Mouse (Mus musculus): ENCODE results near the gene Rab42. TPM values are rescaled to one million over a fixed set of nuclear protein-coding genes. Genes with fewer than 3 reads are reported as not detected.
A peak's percentile ranks its signal among the peaks of the same experiment; 100 is the strongest.

The Rab42 gene
- 1 to 10 TPM in 4 of 26 experiments, under 1 TPM in 1, not detected in 21; 0.97 to 2.7 (median 2.1) TPM for total RNA-seq (2018; cell fraction: chromatin; rRNA removed)
- 1 to 10 TPM in 13 of 26 experiments, under 1 TPM in 11, not detected in 2; 0.19 to 2.4 (median 1.0) TPM for total RNA-seq (2018; cell fraction: cytosol; rRNA removed)
- 1 to 10 TPM in 6 of 26 experiments, under 1 TPM in 2, not detected in 18; 0.84 to 3.7 (median 1.6) TPM for total RNA-seq (2018; cell fraction: nucleus; rRNA removed)
- polyA plus RNA-seq (2018), result 0.52 to 0.69 TPM (median 0.60 TPM) in 3 replicates

DNA sequence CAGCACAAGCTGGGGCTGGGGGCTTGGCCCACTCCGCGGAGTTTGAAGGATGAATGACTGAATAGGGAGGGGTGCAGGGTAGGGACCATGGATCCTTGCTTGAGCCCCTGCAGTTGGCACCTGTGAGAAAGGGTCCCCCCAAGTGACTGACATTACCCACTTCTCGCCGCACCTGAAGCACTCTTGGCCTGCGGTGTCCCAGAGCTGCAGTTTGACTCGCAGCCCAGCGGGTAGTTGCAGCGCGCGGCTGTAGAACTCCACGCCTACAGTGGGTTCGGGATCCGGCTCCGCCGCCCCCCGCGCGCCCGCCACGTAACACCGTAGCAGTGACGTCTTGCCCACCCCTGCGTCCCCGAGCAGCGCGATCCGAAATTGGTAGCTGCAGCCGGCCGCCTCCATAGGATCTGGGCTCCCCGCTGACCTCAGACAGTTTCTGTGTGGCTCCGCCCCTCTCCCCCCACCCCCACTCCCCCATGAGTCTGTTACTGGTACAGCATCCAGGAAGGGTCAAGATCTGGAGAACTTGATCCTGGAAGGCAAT is at the start of gene Rab42:
Gene Rab42, minus strand, starts transcription at position 447 of the 541 bp plus-strand sequence.
- H3K36me3 ChIP-seq (ENCODE audit: inconsistent target), result no peaks in the 10 kb centered on the region
- no peak within 1 kb of the TSS for H3K27ac ChIP-seq
- H3K4me3 ChIP-seq (ENCODE audit: inconsistent target), result peak within 1 kb of the TSS; percentile 41
- H3K79me2 ChIP-seq (ENCODE audit: inconsistent target), result no peaks in the 10 kb centered on the region
- WGBS (ENCODE audit: missing documents), result 4% methylated on average over 31 of the region's 31 CpGs

DNA sequence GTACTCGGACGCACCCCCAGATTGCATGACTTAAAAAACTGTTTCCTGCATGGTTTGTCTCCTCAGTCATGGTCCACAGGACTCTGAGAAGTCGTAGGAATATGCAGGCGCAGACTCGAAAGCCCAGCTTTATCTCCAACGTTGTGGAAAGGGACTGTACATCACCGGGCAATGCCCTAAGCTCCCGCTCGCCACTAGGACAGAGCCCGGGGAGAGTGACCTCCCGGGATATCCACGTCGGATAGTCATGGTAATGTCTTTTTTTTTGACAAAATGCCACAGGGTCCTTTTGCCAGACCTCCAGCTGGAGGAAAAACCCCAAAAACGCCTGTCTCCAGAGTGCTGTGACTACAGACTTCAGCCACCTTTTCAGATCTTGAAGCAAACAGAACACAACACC is 49.6 kb upstream of the Rab42 start:
- peak overlapping the region; percentile 78 for H3K4me3 ChIP-seq (ENCODE audit: inconsistent target)
- H3K79me2 ChIP-seq (ENCODE audit: inconsistent target), result peaks cover 27% of the 10 kb centered on the region
- H3K27ac ChIP-seq, result peak overlapping the region; percentile 81
- peaks cover 14% of the 10 kb centered on the region; the same call in 1 of the 2 replicates for H3K36me3 ChIP-seq (ENCODE audit: inconsistent target)
- WGBS (ENCODE audit: missing documents), result 0% methylated on average over 14 of the region's 14 CpGs

DNA sequence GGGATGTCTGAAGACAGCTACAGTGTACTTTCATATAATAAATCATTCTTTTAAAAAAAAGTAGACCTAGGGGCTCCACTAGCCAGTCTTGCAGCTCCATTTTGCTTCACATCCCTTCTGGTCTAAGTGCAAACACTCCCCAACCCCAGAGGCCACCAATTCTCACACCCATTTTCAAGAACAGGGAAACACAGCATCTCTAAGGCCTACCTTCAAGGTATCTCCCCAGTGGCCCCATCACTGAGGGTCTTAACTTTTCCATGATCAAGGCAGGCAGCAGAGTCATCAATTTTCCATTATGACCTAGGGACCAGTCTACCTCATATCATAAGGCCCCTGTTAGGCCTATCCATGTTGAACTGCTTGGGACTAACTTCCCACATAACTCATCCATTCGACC is 48.2 kb upstream of the Rab42 start:
- no peak overlapping the region for H3K4me3 ChIP-seq (ENCODE audit: inconsistent target)
- peaks cover 12% of the 10 kb centered on the region; the same call in 1 of the 2 replicates for H3K36me3 ChIP-seq (ENCODE audit: inconsistent target)
- 55% methylated on average over 1 of the region's 1 CpGs for WGBS (ENCODE audit: missing documents)
- peaks cover 27% of the 10 kb centered on the region for H3K79me2 ChIP-seq (ENCODE audit: inconsistent target)
- no peak overlapping the region for H3K27ac ChIP-seq

DNA sequence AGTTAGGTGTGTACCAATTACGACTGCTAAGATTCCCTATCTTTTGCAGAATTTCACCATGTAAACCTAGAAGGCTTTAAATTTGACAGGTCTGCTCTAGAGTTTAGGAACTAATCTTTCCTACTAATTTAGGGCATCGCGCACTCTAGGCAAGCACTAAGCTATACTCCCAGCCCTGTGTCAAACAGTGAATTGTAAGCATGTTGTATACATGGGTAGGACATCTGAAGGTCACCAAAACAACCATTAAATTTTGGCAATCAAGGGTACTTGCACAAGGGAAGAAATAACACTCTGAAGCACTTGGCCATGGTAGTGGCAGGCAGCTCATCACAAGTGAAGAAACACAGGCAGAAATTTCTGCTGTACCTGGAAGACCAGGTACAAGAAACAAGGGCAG is 47.7 kb upstream of the Rab42 start:
- H3K27ac ChIP-seq, result no peak overlapping the region
- WGBS (ENCODE audit: missing documents), result 94% methylated on average over 3 of the region's 3 CpGs
- peaks cover 12% of the 10 kb centered on the region; the same call in 1 of the 2 replicates for H3K36me3 ChIP-seq (ENCODE audit: inconsistent target)
- no peak overlapping the region for H3K4me3 ChIP-seq (ENCODE audit: inconsistent target)
- peaks cover 27% of the 10 kb centered on the region for H3K79me2 ChIP-seq (ENCODE audit: inconsistent target)

DNA sequence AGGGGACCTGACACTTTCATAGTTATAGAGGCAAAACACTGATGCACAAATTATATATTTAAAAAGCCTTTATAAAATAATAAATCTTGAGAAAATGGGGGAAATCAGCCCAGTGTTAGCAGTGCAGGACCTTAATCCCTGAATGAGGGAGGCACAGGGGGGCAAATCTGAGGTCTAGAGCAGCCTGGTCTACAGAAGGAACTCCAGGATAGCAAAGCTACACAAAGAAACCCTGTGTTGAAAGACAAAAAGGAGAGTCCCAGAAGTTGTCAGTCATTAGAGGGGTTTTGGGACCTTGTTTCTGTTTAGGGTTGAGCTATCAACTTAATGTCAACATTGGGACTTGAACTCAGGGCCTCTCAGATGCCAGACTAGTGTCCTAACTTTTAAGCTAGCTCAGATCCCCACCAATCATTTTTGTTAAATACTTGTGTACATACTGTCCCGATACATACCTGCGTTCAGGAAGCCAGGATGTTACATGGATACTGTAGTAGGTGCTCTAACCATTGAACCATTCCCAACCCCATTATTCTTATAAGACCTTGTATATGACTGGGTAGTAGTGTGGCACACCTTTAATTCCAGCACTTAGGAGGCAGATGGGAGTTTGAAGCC is 47.0 kb upstream of the Rab42 start:
- Histone ChIP-seq H3K36me3 (ENCODE audit: inconsistent target) (peaks cover 12% of the 10 kb centered on the region; the same call in 1 of the 2 replicates), H3K4me3 (ENCODE audit: inconsistent target) (no peak overlapping the region), H3K27ac (no peak overlapping the region), H3K79me2 (ENCODE audit: inconsistent target) (peaks cover 27% of the 10 kb centered on the region)
- 87% methylated on average over 2 of the region's 2 CpGs for WGBS (ENCODE audit: missing documents)

DNA sequence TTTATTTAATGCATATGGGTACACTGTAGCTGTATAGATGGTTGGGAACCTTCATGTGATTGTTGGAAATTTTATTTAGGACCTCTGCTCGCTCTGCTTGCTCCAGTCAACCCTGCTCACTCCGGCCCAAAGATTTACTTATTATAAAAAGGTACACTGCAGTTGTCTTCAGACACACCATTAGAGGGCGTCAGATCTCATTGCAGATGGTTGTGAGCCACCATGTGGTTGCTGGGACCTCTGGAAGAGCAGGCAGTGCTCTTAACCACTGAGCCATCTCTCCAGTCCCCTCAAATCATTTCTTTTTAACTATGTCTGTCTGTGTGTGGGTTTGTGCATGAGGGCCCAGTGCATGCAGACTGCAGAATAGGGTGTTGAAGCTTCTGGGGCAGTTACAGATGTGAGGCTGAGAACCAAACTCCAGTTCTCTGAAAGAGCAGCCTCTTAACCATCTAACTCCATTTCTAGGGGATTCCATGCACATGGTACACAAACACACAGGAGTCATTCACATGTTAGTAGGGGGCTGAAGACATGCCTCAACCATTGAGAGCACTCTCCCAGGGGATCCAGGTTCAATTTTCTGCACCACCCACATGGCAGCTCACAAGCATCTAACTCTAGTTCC is 46.4 kb upstream of the Rab42 start:
- WGBS (ENCODE audit: missing documents), result 89% methylated on average over 3 of the region's 3 CpGs
- peaks cover 32% of the 10 kb centered on the region for H3K79me2 ChIP-seq (ENCODE audit: inconsistent target)
- peaks cover 12% of the 10 kb centered on the region; the same call in 1 of the 2 replicates for H3K36me3 ChIP-seq (ENCODE audit: inconsistent target)
- no peak overlapping the region for H3K4me3 ChIP-seq (ENCODE audit: inconsistent target)
- no peak overlapping the region for H3K27ac ChIP-seq

DNA sequence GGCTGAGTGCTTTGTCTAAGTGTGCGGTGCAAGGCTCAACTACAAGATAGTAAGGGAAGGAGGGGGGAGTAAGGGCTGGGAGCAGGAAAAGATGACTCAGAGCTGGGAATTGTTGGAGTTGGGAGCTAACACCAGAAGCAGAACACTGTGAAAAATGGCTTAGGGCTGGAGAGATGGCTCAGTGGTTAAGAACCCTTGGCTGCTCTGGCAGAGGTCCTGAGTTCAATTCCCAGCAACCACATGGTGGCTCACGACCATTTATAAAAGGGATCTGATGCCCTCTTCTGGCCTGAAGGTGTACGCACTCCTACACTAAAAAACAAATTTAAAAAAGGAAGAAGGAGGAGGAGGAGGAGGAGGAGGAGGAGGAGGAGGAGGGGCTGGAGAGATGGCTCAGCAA is 43.5 kb upstream of the Rab42 start:
- H3K36me3 ChIP-seq (ENCODE audit: inconsistent target), result peaks cover 11% of the 10 kb centered on the region; the same call in 1 of the 2 replicates
- no peak overlapping the region for H3K27ac ChIP-seq
- 70% methylated on average over 2 of the region's 3 CpGs for WGBS (ENCODE audit: missing documents)
- peaks cover 45% of the 10 kb centered on the region for H3K79me2 ChIP-seq (ENCODE audit: inconsistent target)
- H3K4me3 ChIP-seq (ENCODE audit: inconsistent target), result no peak overlapping the region

DNA sequence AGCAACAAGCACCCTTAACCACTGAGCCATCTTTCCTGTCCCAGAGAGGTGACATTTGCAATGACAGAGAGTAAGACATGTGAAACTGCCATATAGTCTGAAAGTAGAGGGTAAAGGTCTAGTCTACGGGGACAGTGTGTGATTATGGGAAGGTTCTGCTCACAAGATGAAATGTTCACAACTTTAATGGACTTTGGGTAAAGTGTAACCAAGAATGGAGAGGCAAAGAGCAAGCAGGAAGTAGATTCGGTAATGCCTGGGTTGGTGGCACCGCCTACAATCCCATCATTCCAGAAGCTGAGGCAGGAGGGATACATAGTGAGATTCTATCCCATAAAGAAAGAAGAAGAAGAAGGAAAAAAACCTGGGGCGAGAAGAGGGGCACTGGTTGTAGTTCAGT is 43.1 kb upstream of the Rab42 start:
- WGBS (ENCODE audit: missing documents), result 80% methylated on average over 4 of the region's 4 CpGs
- no peak overlapping the region for H3K27ac ChIP-seq

DNA sequence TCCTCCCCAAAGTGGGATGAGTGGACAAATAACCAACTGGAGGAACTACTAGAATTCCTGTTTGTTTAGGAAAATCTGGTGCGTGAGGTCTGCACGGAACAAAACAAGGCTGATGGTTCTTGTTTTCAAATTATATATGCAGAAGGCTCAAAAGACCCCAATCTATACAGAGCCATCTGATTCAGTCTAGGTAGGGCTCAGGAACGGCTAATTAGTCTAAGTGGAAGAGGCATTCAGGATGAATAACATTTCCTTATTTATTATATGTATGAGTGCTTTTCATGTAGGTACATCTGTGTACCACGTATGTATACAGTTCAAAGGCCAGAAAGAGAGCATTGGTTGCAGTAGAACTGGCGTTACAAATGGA is 42.6 kb upstream of the Rab42 start:
- peaks cover 45% of the 10 kb centered on the region for H3K79me2 ChIP-seq (ENCODE audit: inconsistent target)
- WGBS (ENCODE audit: missing documents), result 38% methylated on average over 5 of the region's 5 CpGs
- no peak overlapping the region for H3K27ac ChIP-seq
- H3K4me3 ChIP-seq (ENCODE audit: inconsistent target), result no peak overlapping the region
- 0 out of 2 replicates have a peak, but pooled peaks cover 3% of the 10 kb centered on the region for H3K36me3 ChIP-seq (ENCODE audit: inconsistent target)

More for the DNA sequence above, 43.1 kb upstream of the Rab42 start:
- Histone ChIP-seq H3K4me3 (ENCODE audit: inconsistent target) (no peak overlapping the region), H3K36me3 (ENCODE audit: inconsistent target) (peaks cover 7% of the 10 kb centered on the region; the same call in 1 of the 2 replicates), H3K79me2 (ENCODE audit: inconsistent target) (peaks cover 45% of the 10 kb centered on the region)

DNA sequence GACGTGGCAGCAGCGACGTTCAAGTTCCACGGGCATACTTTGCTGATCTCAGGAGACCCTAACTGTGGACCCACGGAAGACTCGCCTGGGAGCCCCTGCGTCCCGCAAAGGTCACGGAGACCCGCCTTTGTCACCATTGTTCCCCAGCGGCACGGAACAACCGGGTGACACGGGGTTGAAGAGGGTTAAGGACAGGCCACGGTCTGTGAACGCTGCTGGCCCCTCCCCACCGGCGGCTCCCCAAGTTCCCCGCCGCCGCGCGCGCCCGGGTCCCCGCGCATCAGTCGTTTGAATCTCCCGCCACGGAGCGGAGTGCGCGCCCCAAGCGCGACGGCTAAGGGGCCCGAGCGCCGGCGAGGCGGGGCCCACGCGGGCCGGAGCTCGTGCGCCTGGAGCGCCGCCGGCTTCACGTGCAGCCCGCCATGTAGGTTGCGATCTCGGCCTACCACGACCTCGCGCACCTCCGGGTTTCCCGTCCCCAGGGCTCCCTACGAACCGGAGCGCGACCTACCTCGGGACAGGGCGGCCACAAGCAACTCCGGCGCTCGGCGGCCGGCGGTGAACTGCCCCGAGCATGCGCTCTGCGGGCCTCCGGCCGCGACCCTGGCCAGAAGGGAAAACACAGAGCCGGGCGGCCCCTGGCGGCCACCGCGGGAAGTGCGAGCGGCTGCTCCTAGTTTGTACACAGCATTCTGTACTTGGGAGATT is 42.1 kb upstream of the Rab42 start:
- H3K36me3 ChIP-seq (ENCODE audit: inconsistent target), result no peaks in the 10 kb centered on the region
- peaks cover 49% of the 10 kb centered on the region for H3K79me2 ChIP-seq (ENCODE audit: inconsistent target)
- H3K4me3 ChIP-seq (ENCODE audit: inconsistent target), result peak overlapping the region; percentile 76
- WGBS (ENCODE audit: missing documents), result under 1% methylated on average over 80 of the region's 83 CpGs
- H3K27ac ChIP-seq, result peak overlapping the region; percentile 46

DNA sequence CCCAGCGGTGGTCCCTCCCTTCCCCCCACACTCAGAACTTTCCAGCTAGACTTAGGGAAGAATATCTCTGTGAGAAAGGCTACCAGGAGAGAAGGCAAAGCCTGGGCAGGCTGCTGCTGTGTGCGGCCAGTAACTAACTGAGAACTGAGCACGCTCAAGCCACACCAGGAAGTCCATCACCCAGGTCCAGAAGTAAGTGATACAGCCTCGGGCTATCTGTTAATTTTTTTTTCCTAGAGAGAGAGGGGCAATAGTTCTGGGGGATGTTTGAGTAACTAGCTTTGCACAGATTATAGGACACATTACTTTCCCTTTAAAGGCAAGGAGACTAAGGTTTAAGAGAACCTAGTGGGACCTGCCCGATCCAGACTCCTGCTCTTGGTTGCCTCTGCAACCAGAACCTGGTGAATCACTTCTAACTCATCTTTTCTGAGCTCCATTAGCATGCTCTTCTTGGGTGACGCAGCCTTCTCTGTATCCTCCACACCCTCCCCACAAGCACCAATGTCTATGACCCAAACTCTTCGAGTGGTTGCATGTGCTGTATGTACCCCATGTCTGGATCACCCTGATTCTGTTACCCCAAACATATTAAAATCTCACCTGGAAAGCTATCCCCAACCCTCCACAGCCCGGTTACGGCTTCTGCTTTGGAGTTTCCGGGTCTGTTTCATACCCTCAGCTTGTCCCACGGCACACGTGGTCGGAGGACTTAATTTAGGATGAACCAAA is 41.4 kb upstream of the Rab42 start:
- WGBS (ENCODE audit: missing documents), result 3% methylated on average over 13 of the region's 13 CpGs
- Histone ChIP-seq H3K79me2 (ENCODE audit: inconsistent target) (peaks cover 56% of the 10 kb centered on the region), H3K36me3 (ENCODE audit: inconsistent target) (no peaks in the 10 kb centered on the region), H3K27ac (peak overlapping the region; percentile 46), H3K4me3 (ENCODE audit: inconsistent target) (peak overlapping the region; percentile 76)

DNA sequence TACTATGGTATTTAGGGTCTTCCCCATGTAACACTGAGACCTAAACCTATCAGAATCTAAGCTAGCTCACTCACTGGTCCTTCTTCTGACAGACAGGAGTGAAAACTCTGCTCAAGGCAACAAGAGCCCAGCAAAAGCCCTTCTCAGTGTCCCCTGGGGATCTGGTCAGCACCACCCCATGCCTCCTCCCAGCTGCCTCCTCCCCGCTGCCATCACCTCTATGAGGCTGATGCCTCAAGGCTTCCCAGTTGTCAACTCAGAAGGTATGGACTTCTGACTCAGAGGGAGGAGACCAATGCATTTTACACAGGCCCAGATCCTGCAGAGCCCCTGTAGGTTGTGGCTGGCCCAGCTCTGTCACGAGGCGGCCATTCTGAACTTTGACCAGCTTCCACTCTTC is 38.3 kb upstream of the Rab42 start:
- Histone ChIP-seq H3K27ac (no peak overlapping the region), H3K4me3 (ENCODE audit: inconsistent target) (no peak overlapping the region), H3K79me2 (ENCODE audit: inconsistent target) (peaks cover 71% of the 10 kb centered on the region), H3K36me3 (ENCODE audit: inconsistent target) (no peaks in the 10 kb centered on the region)
- 97% methylated on average over 3 of the region's 3 CpGs for WGBS (ENCODE audit: missing documents)

DNA sequence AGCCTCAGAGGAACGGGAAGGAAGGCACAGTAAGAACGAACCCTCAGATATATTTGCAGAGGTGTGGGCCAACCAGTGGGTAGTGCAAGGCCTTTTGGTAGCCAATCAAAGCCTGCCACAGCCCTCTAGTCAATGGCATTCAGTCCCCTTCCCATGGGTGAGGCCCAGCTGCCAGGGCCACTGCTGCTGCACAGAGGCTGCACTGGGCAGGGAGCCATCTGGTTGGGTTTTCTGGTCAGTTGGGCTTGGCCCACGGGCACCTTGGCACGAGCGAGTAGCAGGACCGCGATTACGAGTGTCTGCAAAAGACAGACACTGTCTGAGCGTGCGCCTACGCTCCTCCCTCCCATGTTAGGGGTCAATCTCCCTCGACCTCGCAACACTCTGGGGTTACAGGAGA is 35.8 kb upstream of the Rab42 start:
- H3K27ac ChIP-seq, result no peak overlapping the region
- peaks cover 59% of the 10 kb centered on the region for H3K79me2 ChIP-seq (ENCODE audit: inconsistent target)
- WGBS (ENCODE audit: missing documents), result 93% methylated on average over 13 of the region's 13 CpGs
- no peak overlapping the region for H3K4me3 ChIP-seq (ENCODE audit: inconsistent target)
- H3K36me3 ChIP-seq (ENCODE audit: inconsistent target), result peaks cover 8% of the 10 kb centered on the region

DNA sequence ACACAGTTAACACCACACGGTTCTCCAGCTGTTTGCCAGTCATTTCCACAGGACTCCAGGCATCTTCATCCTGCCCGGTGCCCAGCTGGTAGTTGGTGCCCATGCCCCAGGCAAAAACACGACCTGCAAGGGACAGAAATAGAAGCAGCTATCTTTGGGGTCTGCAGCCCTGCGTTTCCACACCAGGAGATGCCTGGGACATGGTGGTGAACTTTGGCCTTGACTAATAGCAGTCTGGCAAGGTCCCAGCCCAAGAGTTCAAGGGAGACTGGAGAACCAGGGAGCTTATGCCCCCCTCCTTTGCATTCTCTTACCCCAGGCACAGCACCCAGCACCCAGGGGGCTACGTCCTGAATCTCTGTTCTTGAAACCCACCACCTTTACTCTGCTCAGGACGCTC is 29.7 kb upstream of the Rab42 start:
- Histone ChIP-seq H3K27ac (no peak overlapping the region), H3K79me2 (ENCODE audit: inconsistent target) (peaks cover 16% of the 10 kb centered on the region), H3K4me3 (ENCODE audit: inconsistent target) (no peak overlapping the region), H3K36me3 (ENCODE audit: inconsistent target) (peaks cover 11% of the 10 kb centered on the region)
- 92% methylated on average over 6 of the region's 6 CpGs for WGBS (ENCODE audit: missing documents)

Data from macrophage (primary cell).